In genomic region chr11:95333209-95333608, GRCm38 (mm10) we compare ENCODE assay signal across 15 mouse cellular contexts. TPM values are rescaled to one million over a fixed set of nuclear protein-coding genes. Genes with fewer than 3 reads are reported as not detected.
DNase-seq lines count a peak whose midpoint lies in the region; ATAC-seq and TF ChIP-seq lines count a peak whose summit lies in the region.
"Had no signal": no experiment of that assay in that cellular context is flagged by ENCODE, and none has a peak within 500 bp of the region (broad histone marks: within the 10 kb centered on the region; RNA-seq: fewer than 3 reads in every experiment).

No protein-coding gene starts in this region.

- no peak overlapping the region for H3K27ac ChIP-seq in intestine, postnatal 0 days (ENCODE audit: low read depth, low read length)
- H3K27ac ChIP-seq: heart, embryonic 13.5 days; midbrain, embryonic 10.5 days had no signal

- peak; percentile 78 for DNase-seq in 416B (ENCODE audit: low read depth)
- peak; percentile 39 to 41 for DNase-seq in B cell, adult 2 months
- DNase-seq in right cerebral cortex, postnatal 36 days (ENCODE audit: low spot score in 2 of 2) = no peak
- no peak for DNase-seq in heart, adult 11 months
- DNase-seq: adrenal gland, postnatal 36 days; forebrain, postnatal 0 days; gastrocnemius, postnatal 25 days; kidney, postnatal 10 days had no signal

- ATAC-seq in granulocyte monocyte progenitor cell, adult 5-6 weeks (replicated peaks; ENCODE audit: poor library complexity, severe bottlenecking) = peak; percentile 29
- peak; percentile 43 for ATAC-seq in megakaryocyte, adult 5-6 weeks (ENCODE audit: poor library complexity, severe bottlenecking)
- no peak for ATAC-seq in intestine, postnatal 0 days
- ATAC-seq: forebrain, postnatal 0 days; intestine, embryonic 16.5 days had no signal

- WGBS in intestine, postnatal 0 days = 51% methylated on average over 4 of the region's 4 CpGs

- H3K9ac ChIP-seq in intestine, postnatal 0 days (ENCODE audit: low read depth, low read length) = no peak overlapping the region
- H3K9ac ChIP-seq: forebrain, postnatal 0 days; heart, embryonic 13.5 days had no signal

- H3K27me3 ChIP-seq in intestine, postnatal 0 days (replicated peaks; ENCODE audit: control insufficient read depth, insufficient read depth, low read length) = no peaks in the 10 kb centered on the region
- H3K27me3 ChIP-seq: heart, embryonic 13.5 days had no signal

- H3K4me1 ChIP-seq in intestine, postnatal 0 days (replicated peaks; ENCODE audit: control insufficient read depth, insufficient read depth, low read length) = 0 out of 2 replicates have a peak, but pooled peaks cover 4% of the 10 kb centered on the region

- H3K4me2 ChIP-seq in intestine, postnatal 0 days (replicated peaks; ENCODE audit: low read depth) = no peak overlapping the region
- H3K4me2 ChIP-seq: heart, embryonic 13.5 days had no signal

- no peak for TF ChIP-seq CTCF in intestine, postnatal 0 days (IDR thresholded peaks at IDR 0.05; ENCODE audit: low read depth)

- no peaks in the 10 kb centered on the region for H3K9me3 ChIP-seq in intestine, postnatal 0 days (ENCODE audit: control insufficient read depth)
- H3K9me3 ChIP-seq: heart, embryonic 13.5 days; midbrain, embryonic 10.5 days had no signal

- H3K36me3 ChIP-seq in intestine, postnatal 0 days (ENCODE audit: control insufficient read depth, insufficient read depth) = no peaks in the 10 kb centered on the region
- H3K36me3 ChIP-seq: heart, embryonic 13.5 days; midbrain, embryonic 10.5 days had no signal

- no peak overlapping the region for H3K4me3 ChIP-seq in intestine, postnatal 0 days (ENCODE audit: low read depth, low read length)
- H3K4me3 ChIP-seq: heart, embryonic 13.5 days; midbrain, embryonic 10.5 days; myocyte had no signal

RNA-seq across cellular contexts. Expression of gene Fam117a, which starts 3.6 kb away (rescaled TPM):
- 127 and 147 TPM in 2 replicates for total RNA-seq in granulocyte monocyte progenitor cell, adult 5-6 weeks (2014; fragmentation: Nextera tagmentation)
- total RNA-seq in granulocyte monocyte progenitor cell, adult 5-6 weeks (2017) = 90.2 and 90.8 TPM in 2 replicates
- 62.5 and 73.3 TPM in 2 replicates for total RNA-seq in megakaryocyte, adult 5-6 weeks (2015)
- 63.5 and 72.2 TPM in 2 replicates for total RNA-seq in megakaryocyte, adult 5-6 weeks (2017)
- 5.5 and 7.4 TPM in 2 replicates for polyA plus RNA-seq in intestine, postnatal 0 days (2015; fragmentation: Nextera tagmentation; extraction: Ambion mirVana)

RNA-seq across cellular contexts. Expression of gene Kat7, which starts 23.2 kb away (rescaled TPM):
- 75.0 and 78.0 TPM in 2 replicates for total RNA-seq in granulocyte monocyte progenitor cell, adult 5-6 weeks (2014; fragmentation: Nextera tagmentation)
- total RNA-seq in granulocyte monocyte progenitor cell, adult 5-6 weeks (2017) = 71.7 and 77.2 TPM in 2 replicates
- total RNA-seq in megakaryocyte, adult 5-6 weeks (2015) = 78.8 and 84.7 TPM in 2 replicates
- total RNA-seq in megakaryocyte, adult 5-6 weeks (2017) = 65.1 and 69.1 TPM in 2 replicates
- 29.7 and 30.2 TPM in 2 replicates for polyA plus RNA-seq in intestine, postnatal 0 days (2015; fragmentation: Nextera tagmentation; extraction: Ambion mirVana)

RNA-seq across cellular contexts. Expression of gene Slc35b1, which starts 51.3 kb away (rescaled TPM):
- total RNA-seq in granulocyte monocyte progenitor cell, adult 5-6 weeks (2014; fragmentation: Nextera tagmentation) = 66.6 and 71.2 TPM in 2 replicates
- total RNA-seq in granulocyte monocyte progenitor cell, adult 5-6 weeks (2017) = 82.3 and 85.1 TPM in 2 replicates
- total RNA-seq in megakaryocyte, adult 5-6 weeks (2015) = 44.9 and 59.7 TPM in 2 replicates
- total RNA-seq in megakaryocyte, adult 5-6 weeks (2017) = 59.2 and 62.2 TPM in 2 replicates
- 130 and 144 TPM in 2 replicates for polyA plus RNA-seq in intestine, postnatal 0 days (2015; fragmentation: Nextera tagmentation; extraction: Ambion mirVana)

Comparison
In these comparisons a context has a peak if more than half of its experiments do, and no peak if none do; other contexts are left out.
1. DNase-seq: peak in 416B (single experiment) and B cell, adult 2 months (2 of 2); none in right cerebral cortex, postnatal 36 days (0 of 2) and heart, adult 11 months (single experiment).